Mouse (Mus musculus) ovary, postnatal 10 days (tissue): ENCODE measurements at regions not wholly inside any gene's neighbourhood (a gene's known extent, or its start where the extent isn't known, plus 50 kb on each side); places are given as distances from the start of the nearest gene placed in this dataset.

ENCODE experiments used
- DNase-seq: peaks from one replicate; pipeline ENCODE4 v3.0.0; 2022; ENCODE audit warnings: low spot score

GRCm38 (mm10) chr17:52448701-52449100 is 153.8 kb upstream of the Kcnh8 start:
- no peak for DNase-seq

GRCm38 (mm10) chr17:52459303-52459996 is 143.1 kb upstream of the Kcnh8 start:
- no peak for DNase-seq

- DNase-seq, result no peak
These were observed 142.5 kb upstream of the Kcnh8 start for GRCm38 (mm10) chr17:52459997-52460387.

- no peak for DNase-seq
These were observed 141.2 kb upstream of the Kcnh8 start for GRCm38 (mm10) chr17:52461264-52461663.

DNA sequence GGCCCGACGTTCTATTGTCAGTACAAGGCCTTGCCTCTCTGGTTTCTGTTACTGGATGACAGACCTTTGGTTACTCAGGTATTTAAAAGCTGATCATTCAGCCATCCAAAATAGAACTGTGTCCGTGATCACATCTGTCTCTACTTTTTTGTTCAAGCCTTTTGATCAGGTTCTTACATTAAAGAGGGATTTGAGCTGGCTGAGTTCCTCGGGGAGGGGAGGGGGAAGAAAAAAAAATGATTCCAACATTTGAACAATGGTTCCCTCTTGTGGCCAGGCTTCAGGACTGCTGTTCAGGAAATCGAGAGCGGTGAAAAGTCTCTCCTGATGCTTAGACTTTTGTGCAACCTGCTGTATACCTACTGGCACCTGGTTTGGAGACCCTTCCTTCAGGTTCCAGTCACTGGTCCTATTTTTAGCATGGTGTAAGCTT is 140.8 kb upstream of the Kcnh8 start:
- DNase-seq, result peak; percentile 2

DNA sequence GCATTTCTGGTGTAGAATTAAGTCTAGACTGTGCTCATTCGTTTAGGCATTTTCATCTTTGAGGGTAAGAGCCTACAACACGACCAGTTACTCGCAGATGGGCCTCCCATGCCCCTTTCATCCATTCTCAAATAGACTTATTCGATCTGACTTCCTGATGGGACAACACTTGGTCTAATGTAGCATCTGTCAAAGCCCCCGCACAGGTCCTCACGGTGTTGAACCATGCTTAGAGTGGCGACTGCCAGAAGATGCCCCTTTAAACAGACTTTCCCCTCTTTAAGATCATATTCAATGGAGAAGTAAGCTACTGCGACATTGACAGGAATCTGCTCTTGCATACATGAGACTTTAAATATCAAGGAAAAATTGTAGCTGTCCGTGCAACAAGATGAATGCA is 140.1 kb upstream of the Kcnh8 start:
- DNase-seq, result no peak

- no peak for DNase-seq
These were observed 134.0 kb upstream of the Kcnh8 start for GRCm38 (mm10) chr17:52468464-52468863.

- DNase-seq, result no peak
These were observed 123.0 kb upstream of the Kcnh8 start for GRCm38 (mm10) chr17:52479327-52480086.

GRCm38 (mm10) chr17:52480087-52480638 is 122.3 kb upstream of the Kcnh8 start:
- DNase-seq, result no peak

- DNase-seq, result no peak
These were observed 95.7 kb upstream of the Kcnh8 start for GRCm38 (mm10) chr17:52506760-52507159.

DNA sequence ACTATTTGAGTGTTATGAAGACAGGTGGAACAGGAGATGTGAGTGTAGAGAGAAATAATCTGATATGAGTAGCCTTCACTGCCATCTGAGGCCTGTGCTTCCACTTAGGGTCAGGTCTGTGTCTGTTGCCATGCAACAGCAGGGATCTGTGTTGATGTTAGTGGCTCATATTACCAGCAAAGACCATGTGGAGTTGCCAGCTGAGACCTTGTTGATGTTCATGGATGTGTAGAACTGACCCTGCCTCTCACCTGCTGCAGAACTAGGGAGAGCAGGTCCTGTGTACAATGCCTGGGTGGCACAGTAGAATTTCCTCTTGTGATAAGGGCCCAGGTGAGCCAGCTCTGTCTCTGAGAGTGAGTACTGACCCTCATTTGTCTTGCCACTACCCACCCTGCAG is 72.2 kb upstream of the Kcnh8 start:
- no peak for DNase-seq
